20 mouse cellular contexts compared by ENCODE assay signal in genomic region chr11:104667399-104667798, GRCm38 (mm10). TPM values are rescaled to one million over a fixed set of nuclear protein-coding genes. Genes with fewer than 3 reads are reported as not detected.
A peak's percentile ranks its signal among the peaks of the same experiment; 100 is the strongest.
DNase-seq lines count a peak whose midpoint lies in the region; ATAC-seq and TF ChIP-seq lines count a peak whose summit lies in the region.
"Had no signal": no experiment of that assay in that cellular context is flagged by ENCODE, and none has a peak within 500 bp of the region (broad histone marks: within the 10 kb centered on the region; RNA-seq: fewer than 3 reads in every experiment).

No protein-coding gene starts in this region.

- H3K36me3 ChIP-seq in kidney, embryonic 16.5 days (ENCODE audit: insufficient read depth, low read length), result no peaks in the 10 kb centered on the region
- H3K36me3 ChIP-seq in midbrain, embryonic 11.5 days (ENCODE audit: control insufficient read depth, insufficient read depth, low read length), result no peaks in the 10 kb centered on the region
- H3K36me3 ChIP-seq: embryonic facial prominence, embryonic 13.5 days; limb, embryonic 15.5 days; lung, embryonic 15.5 days had no signal

- TF ChIP-seq CTCF in olfactory bulb, adult 2 months (IDR thresholded peaks at IDR 0.05; ENCODE audit: insufficient read depth, low read depth, low read length), result no peak

- WGBS in olfactory bulb, adult 2 months, result 38% methylated on average over 5 of the region's 5 CpGs
- WGBS in kidney, embryonic 16.5 days, result 61% methylated on average over 5 of the region's 5 CpGs
- 85% methylated on average over 5 of the region's 5 CpGs for WGBS in midbrain, embryonic 11.5 days

- no peak overlapping the region for H3K9ac ChIP-seq in kidney, embryonic 16.5 days (replicated peaks; ENCODE audit: low read length)
- no peak overlapping the region for H3K9ac ChIP-seq in midbrain, embryonic 11.5 days (ENCODE audit: low read length)
- H3K9ac ChIP-seq: embryonic facial prominence, embryonic 13.5 days; limb, embryonic 15.5 days; lung, embryonic 15.5 days had no signal

- H3K4me2 ChIP-seq in kidney, embryonic 16.5 days (replicated peaks; ENCODE audit: low read depth, low read length), result no peak overlapping the region
- H3K4me2 ChIP-seq in midbrain, embryonic 11.5 days, result no peak overlapping the region
- H3K4me2 ChIP-seq: embryonic facial prominence, embryonic 13.5 days; limb, embryonic 15.5 days; lung, embryonic 15.5 days had no signal

- H3K4me3 ChIP-seq in olfactory bulb, adult 2 months (ENCODE audit: insufficient read depth, low read depth, low read length), result no peak overlapping the region
- H3K4me3 ChIP-seq in kidney, embryonic 16.5 days (ENCODE audit: low read length), result no peak overlapping the region
- no peak overlapping the region for H3K4me3 ChIP-seq in midbrain, embryonic 11.5 days (ENCODE audit: low read depth, low read length)
- H3K4me3 ChIP-seq: embryonic facial prominence, embryonic 13.5 days; heart, adult 2 months; layer of hippocampus, adult 2 months; limb, embryonic 15.5 days; lung, embryonic 15.5 days had no signal

- peak; percentile 43 for DNase-seq in lung, postnatal 10 days
- no peak for DNase-seq in lung, postnatal 14 days
- peak; percentile 11 for DNase-seq in brain, adult 2 months (ENCODE audit: low read depth, low spot score)
- no peak for DNase-seq in kidney, adult 8-10 months
- no peak for DNase-seq in midbrain, embryonic 11.5 days (ENCODE audit: low spot score, missing footprints)
- DNase-seq: adrenal gland, adult 2 months; cerebellum, postnatal 10 days; heart, adult 2 months; heart, postnatal 14 days; midbrain, embryonic 14.5 days had no signal

- H3K4me1 ChIP-seq in olfactory bulb, adult 2 months (ENCODE audit: control insufficient read depth, insufficient read depth, low read length), result peaks cover 18% of the 10 kb centered on the region
- H3K4me1 ChIP-seq in kidney, embryonic 16.5 days (ENCODE audit: insufficient read depth, low read length), result 0 out of 2 replicates have a peak, but pooled peaks cover 7% of the 10 kb centered on the region
- H3K4me1 ChIP-seq in midbrain, embryonic 11.5 days (ENCODE audit: control insufficient read depth, insufficient read depth, low read length), result no peaks in the 10 kb centered on the region
- H3K4me1 ChIP-seq: limb, embryonic 15.5 days had no signal

- no peak for ATAC-seq in kidney, embryonic 16.5 days (ENCODE audit: low FRiP score, low TSS enrichment)
- ATAC-seq in midbrain, embryonic 11.5 days (ENCODE audit: low FRiP score), result no peak
- ATAC-seq: hindbrain, postnatal 0 days had no signal

- H3K9me3 ChIP-seq in kidney, embryonic 16.5 days (ENCODE audit: low read length), result no peaks in the 10 kb centered on the region
- no peaks in the 10 kb centered on the region for H3K9me3 ChIP-seq in midbrain, embryonic 11.5 days (ENCODE audit: control insufficient read depth, low read length)
- H3K9me3 ChIP-seq: embryonic facial prominence, embryonic 13.5 days; limb, embryonic 15.5 days; lung, embryonic 15.5 days had no signal

- no peak for TF ChIP-seq POLR2A in olfactory bulb, adult 2 months (IDR thresholded peaks at IDR 0.05; ENCODE audit: insufficient read depth, low read depth, low read length)

- no peaks in the 10 kb centered on the region for H3K27me3 ChIP-seq in kidney, embryonic 16.5 days (ENCODE audit: insufficient read depth, low read length)
- no peaks in the 10 kb centered on the region for H3K27me3 ChIP-seq in midbrain, embryonic 11.5 days (ENCODE audit: control insufficient read depth, insufficient read depth, low read length)
- H3K27me3 ChIP-seq: embryonic facial prominence, embryonic 13.5 days; limb, embryonic 15.5 days; lung, embryonic 15.5 days had no signal

- H3K27ac ChIP-seq in olfactory bulb, adult 2 months (ENCODE audit: insufficient read depth, low read depth, low read length), result peak overlapping the region; percentile 48; the same call in 1 of the 2 replicates
- H3K27ac ChIP-seq in kidney, embryonic 16.5 days (ENCODE audit: low read length), result no peak overlapping the region
- H3K27ac ChIP-seq in midbrain, embryonic 11.5 days (ENCODE audit: low read depth, low read length), result no peak overlapping the region
- H3K27ac ChIP-seq: embryonic facial prominence, embryonic 13.5 days; heart, adult 2 months; hindbrain, postnatal 0 days; layer of hippocampus, adult 2 months; limb, embryonic 15.5 days; lung, embryonic 15.5 days had no signal

RNA-seq across cellular contexts. Expression of gene Gm11639, which starts 18.1 kb away (rescaled TPM):
- not detected in 2 replicates for polyA plus RNA-seq in olfactory bulb, adult 2 months (2012; ENCODE audit: insufficient read depth, insufficient read length, low replicate concordance, missing spikeins)
- polyA plus RNA-seq in kidney, embryonic 16.5 days (2015; fragmentation: Nextera tagmentation; extraction: Ambion mirVana), result 0.18 TPM in 1 of 2 replicates, not detected in the other
- not detected in 2 replicates for polyA plus RNA-seq in midbrain, embryonic 11.5 days (2014; fragmentation: Nextera tagmentation; extraction: Ambion mirVana)
- polyA plus RNA-seq: adrenal gland, adult 2 months; forebrain, embryonic 11.5 days; heart, adult 2 months; limb, embryonic 15.5 days; lung, embryonic 15.5 days; midbrain, embryonic 14.5 days; neural tube, embryonic 11.5 days; small intestine, adult 2 months had no signal

RNA-seq across cellular contexts. Expression of gene Itgb3, which starts 59.6 kb away (rescaled TPM):
- polyA plus RNA-seq in olfactory bulb, adult 2 months (2012; ENCODE audit: insufficient read depth, insufficient read length, low replicate concordance, missing spikeins), result not detected in 2 replicates
- polyA plus RNA-seq in kidney, embryonic 16.5 days (2015; fragmentation: Nextera tagmentation; extraction: Ambion mirVana), result 2.2 and 3.1 TPM in 2 replicates
- 1.5 and 1.7 TPM in 2 replicates for polyA plus RNA-seq in midbrain, embryonic 11.5 days (2014; fragmentation: Nextera tagmentation; extraction: Ambion mirVana)

Comparison
In these comparisons a context has a peak if more than half of its experiments do, and no peak if none do; other contexts are left out.
1. DNase-seq: peak in lung, postnatal 10 days (single experiment) and brain, adult 2 months (single experiment); none in lung, postnatal 14 days (single experiment), kidney, adult 8-10 months (0 of 2) and midbrain, embryonic 11.5 days (single experiment).